Comparison of ENCODE assay signal across 8 mouse cellular contexts in the genomic region with DNA sequence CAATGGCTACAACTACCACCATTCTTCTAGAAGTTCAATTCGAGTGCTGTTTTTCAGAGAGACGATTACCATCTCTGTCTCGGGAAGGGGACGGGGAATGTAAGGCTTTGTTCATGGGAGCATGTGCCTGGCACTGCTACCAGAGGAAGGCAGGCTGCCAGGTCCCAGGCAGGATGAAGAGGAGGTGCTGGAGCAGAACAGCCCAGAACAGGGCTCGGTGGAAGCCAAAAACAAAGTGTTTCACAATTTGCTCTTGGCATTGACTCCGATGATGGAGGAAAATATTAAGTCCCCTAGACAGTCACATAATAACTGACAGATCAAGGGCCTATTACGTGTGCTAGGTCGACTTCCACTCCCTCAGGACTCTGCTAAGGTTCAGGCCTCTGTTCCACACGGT. TPM values are rescaled to one million over a fixed set of nuclear protein-coding genes. Genes with fewer than 3 reads are reported as not detected.
DNase-seq lines count a peak whose midpoint lies in the region; ATAC-seq lines count a peak whose summit lies in the region.

No protein-coding gene starts in this region.

- DNase-seq in layer of hippocampus, adult 11-12 months (ENCODE audit: low spot score) = peak; percentile 80
- DNase-seq in layer of hippocampus, adult 9-10 months (ENCODE audit: low spot score) = no peak
- DNase-seq in cerebellum, adult 18-20 months = peak; percentile 86
- DNase-seq in gonadal fat pad, adult 2 months (ENCODE audit: low read depth) = peak; percentile 88
- DNase-seq in left cerebral cortex, postnatal 14 days (ENCODE audit: low spot score in 2 of 2) = peak; percentile 29 to 45
- DNase-seq in natural killer cell, adult 2 months (ENCODE audit: low spot score in 2 of 2) = no peak

- ATAC-seq in erythroblast, adult 5-6 weeks (replicated peaks; ENCODE audit: low FRiP score, poor library complexity, severe bottlenecking) = no peak
- no peak for ATAC-seq in inflammation-experienced regulatory T-cells, adult 6 months

- intact Hi-C loops in left cerebral cortex, postnatal 14 days (cut with DNase I) = no loop called here

RNA-seq across cellular contexts. Expression of gene Il20rb, which starts 24.9 kb away (rescaled TPM):
- polyA plus RNA-seq in gonadal fat pad, adult 2 months (2012; rRNA removed) = 23.2 and 25.0 TPM in 2 replicates
- under 1 TPM; 0.26 to 0.66 TPM for total RNA-seq in left cerebral cortex, postnatal 14 days (2021)
- 0.63 TPM in 1 of 2 replicates, not detected in the other for total RNA-seq in erythroblast, adult 5-6 weeks (2015; ENCODE audit: low replicate concordance)
- total RNA-seq in erythroblast, adult 5-6 weeks (2017; ENCODE audit: low replicate concordance) = 4.0 TPM in 1 of 2 replicates, not detected in the other
- polyA plus RNA-seq in inflammation-experienced regulatory T-cells, adult 6 months (2017; shearing (Covaris generic)) = 1 to 10 TPM; 1.3 to 2.6 (median 1.8) TPM

Comparison
In these comparisons a context has a peak if more than half of its experiments do, and no peak if none do; other contexts are left out.
1. DNase-seq: peak in layer of hippocampus, adult 11-12 months (single experiment), cerebellum, adult 18-20 months (2 of 2), gonadal fat pad, adult 2 months (single experiment) and left cerebral cortex, postnatal 14 days (2 of 2); none in layer of hippocampus, adult 9-10 months (single experiment) and natural killer cell, adult 2 months (0 of 2).